Mouse (Mus musculus) c-Kit-positive CD71-positive TER-119-negative erythroid progenitor cells, embryonic 14.5 days (primary cell): Measurements from ENCODE around the gene Kifc3.
"Not testable (repeated sequence)": the region's sequence is repeated elsewhere in the genome, so short reads cannot be mapped to it uniquely, and the experiment has no call there.

Source experiments
- DNase-seq: peaks from one replicate; pipeline ENCODE4 v3.0.0-alpha.2; 2013; ENCODE audit warnings: low read depth

Kifc3 gene

DNA sequence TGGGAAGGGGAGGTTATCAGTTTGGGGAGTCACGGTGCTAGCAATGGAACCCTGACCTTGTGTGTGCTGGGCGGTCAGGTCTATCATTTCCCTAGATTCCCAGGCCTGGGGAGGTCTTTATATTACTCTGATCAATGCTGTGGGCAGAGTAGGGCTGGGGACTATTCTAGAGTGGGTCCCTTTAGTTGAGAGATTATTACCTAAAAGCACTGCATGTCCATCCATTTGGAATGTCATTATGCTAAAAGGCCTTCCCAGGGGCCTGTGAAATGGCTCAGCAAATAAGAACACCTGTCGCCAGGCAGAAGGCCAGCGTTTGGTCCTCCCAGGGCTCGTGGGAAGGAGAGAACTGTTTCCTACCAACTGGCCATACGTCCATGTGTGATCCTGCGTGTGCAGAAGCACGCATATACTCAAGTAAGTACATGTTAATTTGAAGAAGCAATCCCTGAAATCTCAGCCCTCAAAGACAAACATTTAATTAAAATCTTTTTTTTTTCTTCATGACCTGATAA is 499 bp downstream of the Kifc3 start:
- no peak for DNase-seq

DNA sequence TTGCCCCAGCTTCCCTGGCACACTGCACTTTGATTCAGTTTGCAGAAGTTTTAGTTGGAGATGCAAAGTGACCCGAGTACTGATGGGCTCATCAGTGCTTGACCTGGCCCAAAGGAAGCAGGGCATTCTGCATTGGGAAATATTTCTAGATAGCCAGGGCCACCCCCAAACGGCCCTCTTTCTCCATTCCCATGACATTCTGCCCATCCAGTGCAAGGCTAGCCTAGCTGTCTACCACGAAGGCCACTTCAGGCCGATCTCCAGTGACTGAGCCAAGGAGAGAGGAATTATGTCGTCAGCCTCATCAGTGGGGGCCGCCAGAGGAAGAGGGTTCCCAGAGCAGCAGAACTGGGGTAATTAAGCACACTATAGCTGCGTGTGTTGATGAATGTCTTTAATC is 1.1 kb downstream of the Kifc3 start:
- no peak for DNase-seq

DNA sequence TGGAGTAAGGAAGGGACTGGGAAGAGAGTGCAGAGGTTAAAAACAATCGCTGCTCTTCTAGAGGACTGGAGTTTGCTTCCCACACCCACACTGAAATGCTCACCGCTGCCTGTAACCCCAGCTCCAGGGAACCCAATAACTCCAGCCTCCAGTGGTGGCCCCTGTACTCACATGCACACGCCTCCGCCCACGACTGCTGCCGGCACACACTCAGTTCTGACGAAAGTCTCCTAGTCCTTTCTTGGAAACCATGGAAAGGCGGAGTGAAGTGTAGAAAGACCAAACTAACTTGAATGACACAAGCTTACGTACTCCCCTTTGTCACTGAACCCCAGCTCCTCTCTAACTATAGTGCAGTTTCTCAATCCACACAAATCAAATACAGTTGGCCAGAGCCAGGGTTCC is 2.6 kb downstream of the Kifc3 start:
- DNase-seq, result no peak

DNA sequence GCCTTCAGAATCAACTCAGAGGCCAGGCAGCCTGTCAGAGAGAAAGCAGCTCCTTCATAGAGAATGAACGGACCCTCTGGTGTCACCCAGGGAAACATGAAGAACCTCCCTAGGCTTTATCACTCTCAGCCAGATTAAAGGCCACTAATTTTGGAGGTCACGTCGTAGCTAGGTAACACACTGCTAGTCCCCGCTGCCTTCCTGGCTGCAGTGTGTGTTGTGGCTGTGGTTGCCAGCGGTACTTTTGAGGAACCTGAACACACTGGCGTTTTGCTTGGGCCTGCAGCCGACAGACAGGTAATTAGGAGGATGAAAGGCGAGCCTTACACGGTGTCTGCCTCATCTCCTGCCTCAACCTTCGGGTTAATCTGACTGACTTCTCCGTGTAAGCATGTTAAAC is 6.9 kb downstream of the Kifc3 start:
- no peak for DNase-seq

DNA sequence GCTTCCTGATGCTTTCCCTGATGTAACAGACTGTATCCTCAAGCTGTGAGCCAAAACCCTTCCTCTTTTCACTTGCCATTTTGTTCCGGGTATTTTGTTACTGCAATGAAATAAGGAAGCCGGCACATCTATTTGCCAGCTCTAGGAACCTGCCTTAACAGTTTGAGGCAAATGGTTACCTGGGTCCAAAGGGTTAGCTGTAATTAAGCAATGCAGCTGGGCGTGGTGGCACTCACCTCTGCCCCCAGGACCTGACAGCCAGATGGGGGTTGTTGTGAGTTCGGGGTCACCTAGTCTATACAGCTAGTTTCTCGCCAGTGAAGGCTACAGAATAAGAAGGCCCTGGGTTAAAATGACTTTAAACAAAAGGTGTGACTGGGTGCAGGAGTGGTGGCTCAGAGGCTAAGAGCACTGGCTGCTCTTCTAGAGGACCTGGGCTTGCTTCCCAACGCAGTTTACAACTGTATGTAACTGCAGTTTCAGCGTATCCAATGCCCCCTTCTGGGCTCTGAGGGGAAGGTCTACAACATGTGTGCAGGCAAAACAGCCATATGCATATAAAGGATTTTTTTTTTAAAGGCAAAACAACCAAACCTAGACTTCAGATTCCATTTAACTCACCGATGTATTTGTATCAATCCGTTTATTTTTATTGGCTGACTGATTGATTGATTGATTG is 11.0 kb downstream of the Kifc3 start:
- DNase-seq, result no peak

DNA sequence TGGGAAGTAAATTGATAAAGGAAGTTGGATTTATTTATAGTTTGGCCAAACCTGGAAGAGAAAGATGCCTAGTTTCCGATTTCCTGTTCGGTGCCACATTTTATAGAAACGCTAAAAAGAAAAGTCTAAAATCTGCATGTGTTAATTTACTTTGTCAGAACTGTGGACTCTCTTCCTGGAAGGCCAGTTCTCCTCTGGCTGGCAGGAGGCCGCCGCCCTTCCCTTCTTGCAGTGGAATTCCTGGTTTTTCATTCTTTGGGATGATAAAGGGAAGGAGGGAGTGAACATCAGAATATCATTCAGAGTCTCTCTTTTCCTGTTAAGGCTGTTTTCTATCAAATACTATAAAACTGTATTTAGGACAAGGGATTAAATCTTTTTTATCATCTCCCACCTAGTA is 15.0 kb downstream of the Kifc3 start:
- DNase-seq, result no peak

DNA sequence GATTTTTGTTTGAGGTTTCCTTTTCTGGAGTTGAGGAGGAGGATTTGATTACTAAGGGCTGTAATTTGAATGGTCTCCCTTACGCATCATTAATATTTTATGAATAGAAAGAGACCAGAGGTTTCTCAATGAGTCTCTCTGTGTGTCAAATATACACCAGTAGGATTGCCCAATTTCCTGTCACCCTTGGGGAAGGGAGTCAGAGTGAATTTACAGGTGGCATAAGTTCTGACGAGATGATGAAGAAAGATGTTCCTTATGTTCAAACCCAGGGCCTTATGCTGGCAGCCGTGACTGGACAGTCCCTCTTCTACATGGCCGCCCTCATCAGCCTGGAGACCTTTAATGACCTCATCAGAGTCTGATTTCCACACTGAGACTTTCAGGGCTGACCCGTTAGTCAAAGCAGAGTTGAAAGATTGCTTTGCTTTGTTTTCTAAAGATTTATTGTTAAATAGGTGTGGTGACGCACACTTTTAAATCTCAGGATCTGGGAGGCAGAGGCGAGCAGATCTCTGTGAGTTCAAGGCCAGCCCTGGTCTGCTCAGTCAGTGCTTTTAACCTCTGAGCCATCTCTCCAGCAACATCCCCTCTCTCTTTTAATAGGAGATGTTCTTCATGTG is 16.6 kb downstream of the Kifc3 start:
- DNase-seq, result no peak

DNA sequence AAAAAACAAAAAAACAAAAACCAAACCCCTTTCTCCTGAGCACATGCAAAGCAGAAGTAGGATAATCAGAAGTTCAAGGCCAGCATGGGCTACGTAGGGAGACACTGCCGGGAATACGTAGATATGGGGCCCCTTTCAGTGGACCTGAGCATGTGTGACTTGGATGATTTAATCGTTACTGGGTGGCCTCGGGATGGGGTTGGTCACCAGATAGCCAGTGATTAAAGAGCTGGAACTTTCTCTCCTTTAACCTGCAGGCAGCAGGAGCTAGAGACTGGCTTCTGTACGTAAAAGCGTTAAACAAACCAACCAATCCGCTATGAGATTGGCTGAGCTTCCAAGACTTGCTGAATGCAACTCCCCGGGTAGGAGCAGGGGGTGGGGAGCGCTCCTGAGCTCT is 17.5 kb downstream of the Kifc3 start:
- DNase-seq, result no peak

DNA sequence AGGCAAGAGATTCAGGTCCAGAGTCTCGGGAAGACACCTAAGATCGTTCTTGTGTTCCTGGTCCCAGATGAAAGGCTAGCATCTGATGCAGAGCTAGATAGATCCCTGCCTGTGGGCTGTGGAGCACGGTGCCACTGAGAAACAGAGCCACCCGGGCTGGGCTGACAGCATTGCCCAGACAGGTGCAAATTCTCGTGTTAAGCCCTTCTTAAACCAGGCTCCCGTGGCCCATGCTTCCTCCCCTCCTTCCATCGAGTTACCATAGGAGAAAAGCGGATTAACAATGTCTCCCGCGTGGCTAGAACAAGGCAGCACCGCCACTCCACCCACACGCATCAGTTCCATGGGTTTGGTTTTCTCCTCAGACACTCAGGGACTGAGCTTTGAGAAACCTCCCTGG is 18.4 kb downstream of the Kifc3 start:
- DNase-seq, result no peak

DNA sequence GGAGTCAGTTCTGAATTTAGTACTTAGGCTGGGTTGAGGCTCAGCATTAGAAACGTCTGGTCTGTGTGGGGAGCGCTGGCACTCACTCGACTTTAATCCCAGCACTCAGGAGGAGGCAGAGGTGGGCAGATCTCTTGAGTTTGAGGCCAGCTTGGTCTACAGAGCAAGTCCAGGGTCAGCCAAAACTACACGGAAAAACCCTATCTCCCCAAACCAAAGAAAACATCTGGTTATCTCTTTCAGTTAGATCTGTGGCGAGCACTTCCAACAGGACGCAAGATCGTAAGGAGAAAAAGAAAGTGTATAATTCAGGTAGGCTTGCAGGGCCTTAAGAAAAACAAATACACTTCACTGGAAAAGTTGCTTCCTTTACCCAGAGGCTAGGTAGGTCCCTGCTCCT is 20.8 kb downstream of the Kifc3 start:
- peak; percentile 13 for DNase-seq

DNA sequence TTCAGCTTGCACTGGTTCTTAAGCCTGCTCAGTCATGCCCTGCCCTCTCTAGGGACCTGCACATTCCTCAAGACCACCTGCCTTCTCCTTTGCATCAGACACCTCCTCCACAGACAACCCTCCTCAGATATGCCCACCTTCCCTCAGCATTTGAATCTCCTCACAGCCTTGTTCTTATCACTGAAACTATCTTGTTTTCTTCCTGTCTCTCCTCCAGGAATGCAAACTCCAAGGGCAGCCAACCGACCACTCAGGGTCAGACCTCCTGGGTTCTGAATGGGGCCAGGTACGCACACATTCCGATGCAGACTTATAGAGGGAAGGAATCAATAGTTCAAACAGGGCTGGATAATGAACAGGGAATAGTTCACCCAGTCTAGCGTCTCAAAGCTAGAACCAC is 24.4 kb downstream of the Kifc3 start:
- DNase-seq, result no peak

DNA sequence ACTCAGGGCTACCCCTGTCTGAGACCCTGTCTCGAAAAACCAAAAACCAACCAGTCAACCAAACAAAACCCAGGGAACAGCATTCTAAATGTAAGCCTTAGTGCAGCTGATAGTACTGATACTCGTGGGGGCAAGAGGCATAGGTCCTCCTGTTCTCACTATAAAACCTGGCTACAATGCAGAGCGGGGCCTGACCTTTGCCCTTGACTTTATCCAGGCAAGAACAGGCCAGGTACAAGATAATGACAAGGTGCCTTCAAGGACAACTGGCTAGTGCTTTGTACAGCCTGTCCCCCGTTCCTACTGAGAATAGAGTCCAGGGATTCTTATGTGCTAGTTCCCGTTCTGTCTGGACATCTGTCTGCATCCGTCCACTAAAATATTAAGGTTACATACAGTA is 25.6 kb downstream of the Kifc3 start:
- DNase-seq, result no peak

DNA sequence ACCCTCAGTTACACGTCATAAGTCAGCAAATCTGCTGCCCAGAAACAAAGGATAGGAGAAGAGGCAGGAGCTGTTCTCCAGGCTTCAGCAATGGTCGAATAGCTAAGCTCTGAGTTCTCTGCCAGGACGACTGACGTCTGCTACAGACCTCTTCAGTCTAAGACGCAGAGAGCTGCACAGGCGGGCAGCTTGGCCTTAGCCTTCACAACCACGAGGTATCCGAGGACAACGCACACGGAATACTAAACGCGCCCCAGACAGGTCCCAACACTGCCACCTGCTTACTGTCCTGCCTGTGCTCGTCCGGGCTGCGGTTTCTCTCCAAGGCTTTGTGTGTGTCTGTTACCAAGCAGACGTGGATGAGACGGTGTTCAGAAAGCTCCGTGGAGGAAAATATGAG is 26.8 kb downstream of the Kifc3 start:
- no peak for DNase-seq

DNA sequence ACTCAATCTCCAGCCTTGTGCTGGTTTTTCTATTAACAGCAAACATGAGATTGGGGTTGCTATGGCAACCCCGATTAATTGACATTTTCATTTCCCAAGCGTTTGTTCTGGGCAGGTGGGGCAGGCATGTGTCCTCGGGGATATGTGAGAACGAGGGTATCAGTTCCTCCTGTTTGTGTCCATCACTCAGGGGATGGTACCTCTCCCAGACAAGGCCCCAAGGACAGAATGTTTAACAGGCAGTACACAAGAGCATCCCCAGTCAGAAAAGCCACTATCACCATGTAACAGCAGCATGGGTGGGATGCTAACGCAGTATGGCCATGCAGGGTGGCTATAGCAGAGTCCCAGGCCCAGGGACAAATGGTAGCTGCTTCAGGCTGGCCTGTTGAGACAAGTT is 27.3 kb downstream of the Kifc3 start:
- no peak for DNase-seq

DNA sequence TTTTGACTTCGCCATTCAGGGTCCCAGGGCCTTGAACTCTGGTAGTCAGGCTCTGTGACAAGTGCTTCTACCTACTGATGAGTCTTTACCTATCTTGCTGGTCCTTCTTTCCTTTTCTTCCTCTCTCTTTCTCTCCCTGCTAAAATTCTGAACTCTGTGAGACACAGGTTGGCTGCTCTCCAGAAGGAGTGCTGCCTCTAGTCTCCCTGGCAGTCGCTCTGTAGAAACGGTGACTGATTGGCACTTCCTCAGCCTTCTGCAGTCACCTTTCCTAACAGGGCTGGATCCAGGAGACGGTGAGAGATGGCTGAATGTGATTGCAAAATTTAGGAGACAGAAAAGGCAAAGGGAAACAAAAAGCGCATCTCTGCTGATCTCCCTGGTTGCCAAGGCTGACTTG is 30.2 kb downstream of the Kifc3 start:
- DNase-seq, result no peak

DNA sequence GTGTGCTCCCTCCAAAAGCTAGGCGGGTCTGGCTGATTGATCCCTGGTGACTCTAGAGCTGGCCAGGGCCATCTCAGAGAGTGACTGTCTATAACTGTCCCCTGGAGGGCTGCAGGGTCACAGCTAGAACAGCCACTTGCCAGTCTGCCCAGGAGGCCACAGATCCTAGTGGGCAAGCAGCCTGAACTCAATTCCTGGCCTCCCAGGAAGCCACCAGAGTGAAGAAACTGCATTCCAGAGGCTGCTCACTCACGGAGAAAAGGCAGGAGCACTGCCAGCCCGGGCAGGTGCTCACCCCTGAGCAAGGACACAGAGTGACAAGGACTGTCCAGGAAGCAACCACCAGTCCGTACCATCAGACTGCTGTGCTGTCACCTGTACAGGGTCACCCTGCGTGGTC is 34.9 kb downstream of the Kifc3 start:
- DNase-seq, result no peak

DNA sequence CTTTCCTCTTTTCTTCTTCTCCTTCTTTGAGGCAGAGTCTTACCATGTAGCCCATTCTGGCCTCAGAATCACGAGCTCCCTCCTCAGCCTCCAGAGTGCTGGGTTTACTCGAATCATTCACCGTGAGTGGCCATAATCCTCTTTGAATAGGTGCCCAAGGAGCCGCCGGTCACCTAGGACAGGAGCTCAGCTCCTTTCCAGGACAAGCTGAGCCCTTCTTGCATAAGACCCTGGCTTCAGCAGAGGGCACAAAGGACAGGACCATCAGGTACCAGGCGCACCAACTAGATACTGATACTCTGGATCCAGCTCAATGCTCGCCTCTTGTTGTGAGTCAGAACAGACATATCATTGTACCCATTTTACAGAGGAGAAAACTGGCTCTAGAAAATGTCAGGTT is 36.2 kb downstream of the Kifc3 start:
- no peak for DNase-seq

DNA sequence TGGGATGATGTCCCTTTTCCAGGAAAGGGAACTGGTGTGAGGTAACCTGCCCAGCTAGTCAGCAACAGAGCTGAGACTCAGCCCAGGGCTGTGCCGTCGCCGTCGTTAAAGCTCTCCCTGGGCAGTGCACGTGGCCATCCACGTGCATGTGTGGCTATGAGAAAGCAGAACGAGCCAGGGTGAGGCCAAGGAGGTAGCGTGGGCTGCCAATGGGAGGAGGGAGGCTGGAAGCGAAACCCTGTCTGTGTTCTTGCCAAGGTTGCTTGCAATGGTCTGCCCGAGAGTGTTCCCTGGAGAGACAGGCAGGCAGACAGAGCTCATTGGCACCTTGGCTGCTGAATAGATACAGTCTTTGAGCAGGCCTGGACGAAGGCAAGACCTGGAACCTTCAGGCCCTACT is 36.7 kb downstream of the Kifc3 start:
- DNase-seq, result no peak

DNA sequence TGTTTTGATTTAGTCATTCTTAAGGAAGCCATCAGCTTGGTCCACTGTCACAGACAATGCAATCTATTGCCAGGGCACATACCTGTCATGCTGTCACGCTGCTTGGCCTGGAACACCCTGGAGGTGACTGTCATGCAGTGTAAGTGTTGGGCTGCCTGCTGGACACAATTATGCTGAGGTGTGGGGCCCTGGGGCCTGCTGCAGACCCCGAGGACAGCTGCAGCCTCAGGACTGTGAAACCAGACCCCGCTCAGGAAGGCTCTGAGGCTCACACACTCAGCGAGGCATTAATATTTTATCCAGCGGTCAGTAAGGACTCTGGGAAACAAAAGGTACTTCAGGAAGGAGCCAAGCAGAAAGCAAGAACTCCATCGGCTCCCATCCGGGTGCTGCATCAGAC is 38.1 kb downstream of the Kifc3 start:
- no peak for DNase-seq

DNA sequence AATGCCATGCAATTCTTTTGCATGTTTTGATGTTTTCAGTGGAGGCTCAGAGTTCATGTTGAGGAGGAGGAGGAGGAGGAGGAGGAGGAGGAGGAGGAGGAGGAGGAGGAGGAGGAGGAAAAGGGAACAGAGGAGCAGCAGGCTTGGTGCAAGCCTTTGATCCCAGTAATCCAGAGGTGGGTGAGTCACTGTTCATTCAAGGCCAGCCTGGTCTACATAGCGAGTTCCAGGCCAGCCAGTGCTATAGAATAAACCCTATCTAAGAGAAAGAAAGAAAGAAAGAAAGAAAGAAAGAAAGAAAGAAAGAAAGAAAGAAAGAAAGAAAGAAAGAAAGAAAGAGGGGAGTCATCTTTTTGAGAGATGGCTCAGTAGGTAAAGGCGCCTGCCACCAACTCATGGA is 38.6 kb downstream of the Kifc3 start:
- not testable (repeated sequence) for DNase-seq

DNA sequence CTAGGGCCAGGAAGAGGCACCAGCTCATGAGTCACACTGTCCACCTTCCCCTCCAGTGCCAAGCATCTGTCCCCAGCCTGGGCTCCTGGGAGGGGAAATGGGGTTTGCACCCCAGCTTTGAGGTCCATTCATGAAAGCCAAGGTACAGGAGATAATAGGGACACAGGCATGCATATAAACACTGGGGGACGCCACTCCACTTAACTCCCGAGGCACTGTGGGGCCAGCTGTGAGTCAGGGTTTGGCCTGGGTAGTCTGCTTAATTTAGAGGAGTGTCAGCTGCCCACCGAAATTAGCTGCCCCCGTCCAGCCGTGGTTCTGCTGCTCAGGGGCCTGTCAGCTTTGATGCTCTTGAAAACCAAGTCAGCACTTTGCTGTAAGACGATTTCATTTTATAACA is 39.8 kb downstream of the Kifc3 start:
- DNase-seq, result no peak

DNA sequence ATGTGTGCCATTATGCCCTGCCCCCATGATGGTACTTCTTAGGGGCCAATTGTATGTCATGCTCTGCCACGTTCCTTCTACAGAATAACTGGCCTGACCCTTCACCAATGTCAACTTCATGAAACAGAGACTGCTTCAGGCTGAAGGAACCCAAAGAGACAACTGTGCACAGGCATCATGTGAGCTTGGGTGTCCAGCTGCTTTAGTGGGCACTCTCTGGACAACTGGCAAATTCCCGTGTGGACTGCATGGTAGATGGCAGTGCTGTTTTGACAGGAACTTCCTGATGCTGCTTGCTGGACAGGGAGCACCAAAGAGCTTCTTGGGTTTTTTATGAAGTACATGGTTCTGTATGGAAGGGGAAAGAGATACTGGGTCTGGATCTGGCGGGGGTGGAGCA is 43.3 kb downstream of the Kifc3 start:
- no peak for DNase-seq

DNA sequence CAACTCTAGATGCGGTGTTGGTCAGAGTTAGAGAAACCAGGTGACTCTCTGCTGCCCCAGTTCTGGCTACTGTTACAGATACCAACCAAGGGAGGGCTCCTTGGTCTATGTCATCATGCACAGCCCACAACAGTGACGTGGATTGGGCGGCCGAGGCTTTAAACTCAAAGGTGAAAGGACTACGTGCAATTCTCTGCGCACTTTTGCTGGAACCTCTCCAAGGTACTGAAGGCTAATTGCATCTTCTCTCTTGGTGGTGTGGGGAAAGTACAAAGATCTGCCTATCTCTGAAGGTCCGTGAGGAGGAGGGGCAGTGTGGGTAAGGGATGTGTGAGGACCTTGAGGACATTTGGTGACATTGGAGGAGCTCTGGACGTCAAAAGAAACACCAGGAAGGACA is 44.0 kb downstream of the Kifc3 start:
- DNase-seq, result no peak

DNA sequence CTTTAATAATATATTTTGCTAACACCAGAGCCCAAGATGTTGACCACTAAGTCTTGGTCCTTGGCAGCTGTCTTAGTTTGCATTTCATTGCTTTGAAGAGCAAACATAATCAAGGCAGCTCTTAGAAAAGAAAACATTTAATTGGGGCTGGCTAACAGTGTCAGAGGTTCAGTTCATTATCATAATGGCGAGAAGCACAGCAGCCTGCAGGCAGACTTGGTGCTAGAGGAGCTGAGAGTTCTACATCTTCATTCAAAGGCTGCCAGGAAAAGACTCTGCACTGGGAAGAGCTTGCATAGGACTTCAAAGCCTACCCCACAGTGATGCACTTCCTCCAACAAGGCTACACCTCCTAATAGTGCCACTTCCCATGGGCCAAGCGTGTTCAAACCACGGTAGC is 45.5 kb downstream of the Kifc3 start:
- no peak for DNase-seq
